Comparison of ENCODE assay signal across 18 mouse cellular contexts in genomic region chr13:24154281-24155061, GRCm38 (mm10).
DNase-seq lines count a peak whose midpoint lies in the region; ATAC-seq and TF ChIP-seq lines count a peak whose summit lies in the region.
"Had no signal": no experiment of that assay in that cellular context is flagged by ENCODE, and none has a peak within 500 bp of the region (broad histone marks: within the 10 kb centered on the region; RNA-seq: fewer than 3 reads in every experiment).

No protein-coding gene starts in this region.

- no peak overlapping the region for H3K4me3 ChIP-seq in stomach, embryonic 15.5 days (replicated peaks)
- no peak overlapping the region for H3K4me3 ChIP-seq in stomach, postnatal 0 days (ENCODE audit: low read depth, low read length)
- no peak overlapping the region for H3K4me3 ChIP-seq in liver, embryonic 13.5 days (replicated peaks)
- no peak overlapping the region for H3K4me3 ChIP-seq in liver, postnatal 0 days (ENCODE audit: low read depth, low read length)
- H3K4me3 ChIP-seq: embryonic facial prominence, embryonic 13.5 days; forebrain, embryonic 13.5 days; gastrocnemius, adult 2 months; heart, embryonic 12.5 days; hindbrain, embryonic 10.5 days had no signal

- H3K27me3 ChIP-seq in stomach, embryonic 15.5 days (replicated peaks): no peaks in the 10 kb centered on the region
- no peaks in the 10 kb centered on the region for H3K27me3 ChIP-seq in stomach, postnatal 0 days (ENCODE audit: control insufficient read depth, insufficient read depth, low read length)
- H3K27me3 ChIP-seq in liver, embryonic 13.5 days: no peaks in the 10 kb centered on the region
- no peaks in the 10 kb centered on the region for H3K27me3 ChIP-seq in liver, postnatal 0 days (ENCODE audit: insufficient read depth, low read length)
- H3K27me3 ChIP-seq: embryonic facial prominence, embryonic 13.5 days; forebrain, embryonic 13.5 days had no signal

- DNase-seq in left cerebral cortex, postnatal 4 days: peak; percentile 12
- DNase-seq in left cerebral cortex, adult 8-10 months (ENCODE audit: low spot score in 2 of 2): no peak
- DNase-seq in stomach, postnatal 0 days (ENCODE audit: low spot score): no peak
- no peak for DNase-seq in liver, embryonic 13.5 days
- DNase-seq in liver, postnatal 0 days: peak; percentile 21
- no peak for DNase-seq in frontal cortex, postnatal 25 days (ENCODE audit: low spot score in 2 of 2)
- DNase-seq in embryo, embryonic 11 days: no peak
- DNase-seq: adrenal gland, adult 8-10 months; adrenal gland, postnatal 36 days; forebrain, postnatal 0 days; gastrocnemius, adult 2 months; gastrocnemius, postnatal 25 days had no signal

- 0 out of 2 replicates have a peak, but pooled peaks have one; percentile 39 for ATAC-seq in stomach, embryonic 15.5 days (ENCODE audit: insufficient read depth, low FRiP score, low read depth)
- ATAC-seq in stomach, postnatal 0 days (ENCODE audit: low FRiP score, low TSS enrichment): no peak
- no peak for ATAC-seq in liver, embryonic 13.5 days (ENCODE audit: low read depth)
- peak; percentile 84 for ATAC-seq in liver, postnatal 0 days
- ATAC-seq: forebrain, embryonic 13.5 days; forebrain, postnatal 0 days had no signal

- TF ChIP-seq CTCF in stomach, postnatal 0 days (IDR thresholded peaks at IDR 0.05; ENCODE audit: low read depth): no peak
- TF ChIP-seq CTCF in liver, postnatal 0 days (IDR thresholded peaks at IDR 0.05; ENCODE audit: low read depth): no peak

- no peaks in the 10 kb centered on the region for H3K4me1 ChIP-seq in stomach, embryonic 15.5 days
- H3K4me1 ChIP-seq in stomach, postnatal 0 days (replicated peaks; ENCODE audit: control insufficient read depth, insufficient read depth): no peaks in the 10 kb centered on the region
- H3K4me1 ChIP-seq in liver, embryonic 13.5 days (replicated peaks): peaks cover 57% of the 10 kb centered on the region
- peaks cover 14% of the 10 kb centered on the region for H3K4me1 ChIP-seq in liver, postnatal 0 days (ENCODE audit: insufficient read depth)

- 41% methylated on average over 10 of the region's 10 CpGs for WGBS in stomach, embryonic 15.5 days
- WGBS in stomach, postnatal 0 days: 44% methylated on average over 10 of the region's 10 CpGs
- WGBS in liver, embryonic 13.5 days (ENCODE audit: insufficient replicate concordance): 35% methylated on average over 10 of the region's 10 CpGs
- 35% methylated on average over 10 of the region's 10 CpGs for WGBS in liver, postnatal 0 days (ENCODE audit: insufficient replicate concordance)

- no peak overlapping the region for H3K4me2 ChIP-seq in stomach, embryonic 15.5 days
- no peak overlapping the region for H3K4me2 ChIP-seq in stomach, postnatal 0 days (replicated peaks; ENCODE audit: low read depth)
- H3K4me2 ChIP-seq in liver, embryonic 13.5 days: no peak overlapping the region
- H3K4me2 ChIP-seq in liver, postnatal 0 days (ENCODE audit: low read depth, low read length): peak overlapping the region; percentile 46
- H3K4me2 ChIP-seq: embryonic facial prominence, embryonic 13.5 days; forebrain, embryonic 13.5 days; heart, embryonic 12.5 days; hindbrain, embryonic 14.5 days had no signal

- no peaks in the 10 kb centered on the region for H3K9me3 ChIP-seq in stomach, embryonic 15.5 days
- H3K9me3 ChIP-seq in stomach, postnatal 0 days (ENCODE audit: control insufficient read depth, low read length): no peaks in the 10 kb centered on the region
- no peaks in the 10 kb centered on the region for H3K9me3 ChIP-seq in liver, embryonic 13.5 days (replicated peaks)
- no peaks in the 10 kb centered on the region for H3K9me3 ChIP-seq in liver, postnatal 0 days (ENCODE audit: low read length)
- H3K9me3 ChIP-seq: embryonic facial prominence, embryonic 13.5 days; forebrain, embryonic 13.5 days; heart, embryonic 12.5 days; hindbrain, embryonic 10.5 days had no signal

- H3K36me3 ChIP-seq in stomach, embryonic 15.5 days: no peaks in the 10 kb centered on the region
- no peaks in the 10 kb centered on the region for H3K36me3 ChIP-seq in stomach, postnatal 0 days (ENCODE audit: control insufficient read depth, insufficient read depth, low read length)
- H3K36me3 ChIP-seq in liver, embryonic 13.5 days: no peaks in the 10 kb centered on the region
- H3K36me3 ChIP-seq in liver, postnatal 0 days (replicated peaks; ENCODE audit: insufficient read depth, low read length): no peaks in the 10 kb centered on the region
- H3K36me3 ChIP-seq: heart, embryonic 12.5 days; hindbrain, embryonic 10.5 days had no signal

- no peak overlapping the region for H3K9ac ChIP-seq in stomach, embryonic 15.5 days
- H3K9ac ChIP-seq in stomach, postnatal 0 days (ENCODE audit: low read length): no peak overlapping the region
- no peak overlapping the region for H3K9ac ChIP-seq in liver, embryonic 13.5 days
- no peak overlapping the region for H3K9ac ChIP-seq in liver, postnatal 0 days (replicated peaks)
- H3K9ac ChIP-seq: embryonic facial prominence, embryonic 13.5 days; forebrain, embryonic 13.5 days; forebrain, postnatal 0 days; heart, embryonic 12.5 days; hindbrain, embryonic 14.5 days had no signal

- intact Hi-C loops in left cerebral cortex, postnatal 4 days (cut with DNase I): no loop called here

- no peak for TF ChIP-seq EP300 in stomach, postnatal 0 days (optimal IDR thresholded peaks at IDR 0.05)
- peak; percentile 36; the same call in 1 of the 2 replicates for TF ChIP-seq EP300 in liver, postnatal 0 days (IDR thresholded peaks at IDR 0.05; ENCODE audit: low read depth)

- no peak overlapping the region for H3K27ac ChIP-seq in stomach, embryonic 15.5 days
- H3K27ac ChIP-seq in stomach, postnatal 0 days (replicated peaks): no peak overlapping the region
- peak overlapping the region; percentile 1; the same call in 1 of the 2 replicates for H3K27ac ChIP-seq in liver, embryonic 13.5 days
- H3K27ac ChIP-seq in liver, postnatal 0 days (ENCODE audit: low read depth): peak overlapping the region; percentile 71
- H3K27ac ChIP-seq: embryonic facial prominence, embryonic 13.5 days; forebrain, embryonic 13.5 days; gastrocnemius, adult 2 months; hindbrain, embryonic 10.5 days; hindbrain, embryonic 14.5 days had no signal

Comparison
In these comparisons a context has a peak if more than half of its experiments do, and no peak if none do; other contexts are left out.
1. DNase-seq: peak in left cerebral cortex, postnatal 4 days (single experiment) and liver, postnatal 0 days (single experiment); none in left cerebral cortex, adult 8-10 months (0 of 2), stomach, postnatal 0 days (single experiment), liver, embryonic 13.5 days (single experiment), frontal cortex, postnatal 25 days (0 of 2) and embryo, embryonic 11 days (single experiment).
2. ATAC-seq: peak in stomach, embryonic 15.5 days (single experiment) and liver, postnatal 0 days (single experiment); none in stomach, postnatal 0 days (single experiment) and liver, embryonic 13.5 days (single experiment).
3. H3K27ac ChIP-seq: peak in liver, embryonic 13.5 days (single experiment) and liver, postnatal 0 days (single experiment); none in stomach, embryonic 15.5 days (single experiment) and stomach, postnatal 0 days (single experiment).